Mouse (Mus musculus): ENCODE data around the gene Gm20604. TPM values are rescaled to one million over a fixed set of nuclear protein-coding genes. Genes with fewer than 3 reads are reported as not detected.

The Gm20604 gene
- polyA plus RNA-seq, 1 experiment from 2014 or later: 18.1 TPM

DNA sequence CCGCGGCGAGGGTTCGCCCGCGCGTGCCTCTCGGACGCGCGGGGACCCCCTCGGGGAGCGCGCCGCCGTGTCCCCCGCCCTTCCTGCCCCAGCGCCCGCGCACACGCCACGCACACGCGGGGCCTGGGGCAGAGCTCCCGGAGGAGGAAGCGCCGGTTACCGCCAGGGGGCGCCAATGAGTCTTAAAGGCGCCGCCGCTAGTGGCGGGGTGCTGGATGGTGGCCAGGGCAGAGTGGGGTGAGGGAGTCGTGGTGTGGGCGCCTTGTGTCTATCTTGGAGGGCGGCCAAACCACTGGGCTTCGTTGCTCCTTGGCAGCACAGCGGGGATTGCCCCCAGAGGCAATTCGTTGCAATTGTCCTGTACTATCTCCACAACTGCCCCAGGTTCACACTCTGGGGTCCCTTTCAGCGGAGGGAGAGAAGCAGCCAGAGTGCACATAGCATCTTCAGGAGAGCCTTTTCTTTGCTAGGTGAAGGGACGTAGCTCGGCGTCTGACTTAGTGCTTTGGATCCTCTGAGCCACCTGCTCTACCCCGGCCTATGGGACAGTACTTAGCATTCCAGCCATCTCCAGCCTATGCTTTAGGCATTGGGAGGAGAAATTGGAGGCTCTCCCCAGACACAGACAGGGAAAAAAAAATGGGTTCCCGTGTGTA is 53.1 kb downstream of the Gm20604 start:
- Histone ChIP-seq H3K4me2 (peak overlapping the region; percentile 96), H3K4me3 (peak overlapping the region; percentile 87), H3K9me3 (no peaks in the 10 kb centered on the region), H3K9ac (peak overlapping the region; percentile 92), H3K4me1 (peaks cover 40% of the 10 kb centered on the region), H3K27ac (replicated peaks) (peak overlapping the region; percentile 75), H3K36me3 (no peaks in the 10 kb centered on the region), H3K27me3 (replicated peaks) (peaks cover 23% of the 10 kb centered on the region; the same call in 1 of the 2 replicates)
- WGBS: 3% methylated on average over 45 of the region's 45 CpGs
- peak; percentile 81 for ATAC-seq (ENCODE audit: extremely low read depth, insufficient number of reproducible peaks, low FRiP score, low TSS enrichment)

DNA sequence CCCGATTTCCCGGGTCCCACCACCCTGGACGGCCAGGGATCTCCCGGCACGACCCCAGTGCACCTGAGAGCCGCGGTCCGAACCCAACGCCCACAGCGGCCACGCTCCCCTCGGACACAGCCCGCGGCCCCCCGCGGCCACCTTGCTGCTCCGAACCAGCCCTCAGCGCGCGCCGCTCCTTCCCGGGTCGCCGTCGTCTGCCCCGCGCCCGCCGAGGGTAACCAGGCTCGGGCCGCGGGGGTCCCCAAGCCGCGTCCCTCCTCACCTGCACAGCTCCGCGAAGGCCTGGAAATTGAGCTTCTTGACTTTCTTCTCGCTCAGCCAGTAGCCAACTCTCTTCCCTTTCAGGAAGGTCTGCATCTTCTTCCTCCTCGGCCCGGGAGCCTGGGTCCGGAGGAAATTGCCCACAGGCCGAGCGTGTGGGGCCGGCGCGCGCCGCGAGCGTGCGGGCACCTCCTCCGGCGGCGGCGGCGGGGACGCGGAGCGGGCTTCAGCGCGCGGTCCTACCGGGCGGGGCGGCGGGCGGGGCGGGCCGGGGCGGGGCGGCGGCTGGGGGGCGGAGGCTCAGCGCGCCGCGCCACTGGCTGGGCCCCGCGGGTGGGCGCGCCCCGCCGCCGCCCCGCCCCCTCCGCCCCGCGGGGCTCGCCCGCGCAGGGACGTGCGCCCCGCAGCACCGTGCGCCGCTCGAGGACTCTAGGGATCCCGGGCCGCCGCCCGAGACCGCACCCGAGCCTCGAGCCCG is 53.8 kb downstream of the Gm20604 start, which contains the start of gene Itpk1:
Itpk1 (minus strand) TSS at position 474 of the 742 bp plus-strand sequence.
- Histone ChIP-seq H3K4me3 (peak within 1 kb of the TSS; percentile 87), H3K27ac (replicated peaks) (peak within 1 kb of the TSS; percentile 75), H3K27me3 (replicated peaks) (peaks cover 23% of the 10 kb centered on the region; the same call in 1 of the 2 replicates), H3K9me3 (no peaks in the 10 kb centered on the region), H3K9ac (peak within 1 kb of the TSS; percentile 92), H3K4me1 (peaks cover 41% of the 10 kb centered on the region), H3K4me2 (peak within 1 kb of the TSS; percentile 96), H3K36me3 (no peaks in the 10 kb centered on the region)
- under 1% methylated on average over 60 of the region's 105 CpGs for WGBS
- peak; percentile 88 for ATAC-seq (ENCODE audit: extremely low read depth, insufficient number of reproducible peaks, low FRiP score, low TSS enrichment)

DNA sequence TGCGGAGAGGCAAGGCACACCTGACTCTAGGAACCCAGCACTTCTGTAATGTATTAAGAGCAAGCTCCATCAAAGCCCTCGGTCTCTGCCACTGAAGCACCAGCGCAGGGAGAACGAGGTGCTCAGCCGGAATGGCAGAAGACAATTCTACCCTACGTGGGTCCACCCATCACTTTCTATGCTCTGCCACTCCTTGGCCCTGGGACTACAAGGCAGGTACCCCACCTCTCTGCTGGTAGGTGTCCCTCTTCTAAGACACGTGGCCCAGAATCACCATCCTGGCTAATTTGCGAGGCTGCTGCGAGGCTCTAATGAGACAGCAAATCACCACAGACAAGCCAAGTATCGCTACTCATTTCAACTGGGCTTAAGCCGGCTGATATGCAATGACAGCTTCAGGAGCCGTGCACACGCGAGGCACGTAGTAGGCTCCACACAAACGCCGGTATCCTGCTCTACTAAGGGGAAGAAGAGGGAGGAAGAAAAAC is 54.5 kb downstream of the Gm20604 start:
- Histone ChIP-seq H3K4me1 (peaks cover 47% of the 10 kb centered on the region), H3K4me3 (peak overlapping the region; percentile 87), H3K27ac (replicated peaks) (no peak overlapping the region), H3K4me2 (peak overlapping the region; percentile 96), H3K9ac (peak overlapping the region; percentile 92), H3K9me3 (no peaks in the 10 kb centered on the region), H3K36me3 (no peaks in the 10 kb centered on the region), H3K27me3 (replicated peaks) (peaks cover 23% of the 10 kb centered on the region; the same call in 1 of the 2 replicates)
- ATAC-seq (ENCODE audit: extremely low read depth, insufficient number of reproducible peaks, low FRiP score, low TSS enrichment): no peak
- WGBS: 11% methylated on average over 17 of the region's 17 CpGs

DNA sequence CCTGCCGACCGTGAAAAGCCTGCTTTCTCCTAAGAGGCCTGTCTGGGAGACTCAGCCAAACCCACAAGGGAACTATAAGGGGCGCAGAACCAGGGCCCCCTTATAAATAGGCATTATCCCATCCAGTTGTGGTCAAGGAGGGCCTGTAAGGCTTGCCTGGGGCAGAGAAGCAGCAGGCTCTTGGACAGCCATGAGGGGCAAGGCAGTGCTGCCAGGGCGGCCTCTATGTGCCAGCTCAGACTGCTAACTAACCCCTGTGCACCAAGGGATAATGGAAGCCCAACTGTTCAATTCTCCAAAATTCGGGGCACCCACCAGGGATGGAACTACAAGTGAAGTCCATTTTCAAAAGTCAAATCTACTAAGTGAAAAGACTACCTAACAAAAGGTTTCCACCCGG is 55.0 kb downstream of the Gm20604 start:
- peak overlapping the region; percentile 87 for H3K4me3 ChIP-seq
- no peaks in the 10 kb centered on the region for H3K9me3 ChIP-seq
- H3K36me3 ChIP-seq: no peaks in the 10 kb centered on the region
- peak overlapping the region; percentile 96 for H3K4me2 ChIP-seq
- H3K27ac ChIP-seq (replicated peaks): no peak overlapping the region
- H3K27me3 ChIP-seq (replicated peaks): peaks cover 23% of the 10 kb centered on the region; the same call in 1 of the 2 replicates
- no peak for ATAC-seq (ENCODE audit: extremely low read depth, insufficient number of reproducible peaks, low FRiP score, low TSS enrichment)
- peak overlapping the region; percentile 92; the same call in 1 of the 2 replicates for H3K9ac ChIP-seq
- H3K4me1 ChIP-seq: peaks cover 52% of the 10 kb centered on the region
- WGBS: 58% methylated on average over 6 of the region's 6 CpGs

DNA sequence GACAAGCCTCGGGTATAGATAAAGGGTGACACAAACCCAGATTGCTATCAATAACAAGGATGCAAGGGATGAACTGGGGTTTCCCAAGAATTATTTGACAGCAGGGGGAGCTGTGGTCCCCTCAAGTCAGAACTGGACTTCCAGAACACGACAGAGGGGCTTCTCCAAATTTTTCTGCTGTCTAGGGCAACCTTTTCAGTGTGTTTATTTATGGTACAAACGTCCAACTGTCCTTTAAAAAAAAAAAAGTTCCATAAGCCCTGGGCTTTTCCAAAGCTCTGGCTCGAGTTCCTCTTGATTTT is 55.4 kb downstream of the Gm20604 start:
- H3K36me3 ChIP-seq: no peaks in the 10 kb centered on the region
- peaks cover 53% of the 10 kb centered on the region for H3K4me1 ChIP-seq
- H3K9ac ChIP-seq: peak overlapping the region; percentile 92
- no peak for ATAC-seq (ENCODE audit: extremely low read depth, insufficient number of reproducible peaks, low FRiP score, low TSS enrichment)
- peak overlapping the region; percentile 87 for H3K4me3 ChIP-seq
- H3K27me3 ChIP-seq (replicated peaks): peaks cover 22% of the 10 kb centered on the region; the same call in 1 of the 2 replicates
- H3K27ac ChIP-seq (replicated peaks): no peak overlapping the region
- WGBS: 11% methylated on average over 4 of the region's 4 CpGs
- H3K4me2 ChIP-seq: peak overlapping the region; percentile 96
- H3K9me3 ChIP-seq: no peaks in the 10 kb centered on the region

DNA sequence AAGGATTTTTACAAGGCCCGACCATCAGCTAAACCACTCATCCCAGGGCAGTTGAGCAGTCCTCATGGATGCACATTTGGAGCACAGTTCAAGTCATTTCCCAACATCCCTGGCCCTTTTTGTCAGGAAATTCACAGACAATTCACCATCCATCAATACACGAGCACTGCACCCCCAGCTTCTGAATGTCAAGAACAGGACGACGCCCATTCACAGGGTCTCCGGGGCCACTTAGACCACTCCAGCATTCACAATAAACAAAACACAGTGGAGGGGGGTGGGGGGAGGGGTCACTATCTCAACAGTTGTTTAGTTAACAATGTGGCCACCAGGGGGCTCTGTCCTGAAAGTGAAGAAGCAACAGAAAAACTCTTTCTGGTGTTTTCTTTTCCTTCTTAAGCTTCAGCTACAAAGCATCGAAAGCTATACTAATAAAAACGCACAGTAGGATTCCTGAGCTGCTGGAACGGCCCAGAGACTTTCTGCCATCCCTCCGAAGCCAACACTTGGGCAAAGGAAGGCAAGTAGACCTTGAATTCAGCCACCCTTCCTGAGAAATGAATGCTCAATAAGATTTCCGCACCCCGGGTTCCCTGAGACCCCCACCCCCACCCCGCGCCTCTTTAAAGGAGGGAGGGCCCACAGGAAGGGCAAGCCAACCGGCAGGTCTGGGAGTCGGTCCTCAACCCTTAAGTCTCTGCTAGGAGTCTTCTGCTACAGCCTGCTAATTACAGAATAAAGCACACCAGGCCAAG is 55.9 kb downstream of the Gm20604 start:
- H3K27ac ChIP-seq (replicated peaks): no peak overlapping the region; the same call in 1 of the 2 replicates
- peaks cover 51% of the 10 kb centered on the region for H3K4me1 ChIP-seq
- H3K9me3 ChIP-seq: no peaks in the 10 kb centered on the region
- H3K4me2 ChIP-seq: peak overlapping the region; percentile 96
- peaks cover 17% of the 10 kb centered on the region; the same call in 1 of the 2 replicates for H3K27me3 ChIP-seq (replicated peaks)
- peak overlapping the region; percentile 87 for H3K4me3 ChIP-seq
- WGBS: 7% methylated on average over 15 of the region's 15 CpGs
- H3K9ac ChIP-seq: peak overlapping the region; percentile 92
- H3K36me3 ChIP-seq: no peaks in the 10 kb centered on the region
- no peak for ATAC-seq (ENCODE audit: extremely low read depth, insufficient number of reproducible peaks, low FRiP score, low TSS enrichment)

DNA sequence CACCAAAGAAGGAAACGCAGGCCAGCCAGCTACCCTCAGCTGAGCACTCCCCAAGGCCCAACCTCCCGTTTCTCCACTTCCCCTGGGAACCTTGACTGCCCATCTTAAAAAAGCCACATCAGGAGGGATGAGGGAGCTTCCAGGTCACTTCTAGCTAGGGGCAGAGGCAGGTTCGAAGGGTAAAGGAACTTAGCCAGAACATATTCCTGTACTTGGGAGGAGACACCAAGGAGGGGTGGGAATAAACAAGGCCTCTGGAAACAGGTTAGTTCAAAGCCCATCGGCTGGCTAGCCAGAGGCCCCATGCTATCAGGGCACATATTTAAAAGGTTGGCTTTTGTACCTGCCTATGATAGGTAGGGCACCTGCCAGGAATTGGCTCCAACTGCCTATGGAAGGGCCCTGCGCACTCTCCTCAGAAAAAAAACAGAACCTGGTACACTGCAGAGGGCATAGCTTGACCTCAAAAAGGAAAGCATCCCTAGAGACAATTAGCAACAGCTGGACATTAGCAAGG is 56.7 kb downstream of the Gm20604 start:
- no peak for ATAC-seq (ENCODE audit: extremely low read depth, insufficient number of reproducible peaks, low FRiP score, low TSS enrichment)
- H3K4me1 ChIP-seq: peaks cover 53% of the 10 kb centered on the region
- H3K4me3 ChIP-seq: no peak overlapping the region
- WGBS: 84% methylated on average over 5 of the region's 5 CpGs
- H3K9ac ChIP-seq: no peak overlapping the region
- H3K36me3 ChIP-seq: no peaks in the 10 kb centered on the region
- no peak overlapping the region for H3K4me2 ChIP-seq
- no peak overlapping the region for H3K27ac ChIP-seq (replicated peaks)
- no peaks in the 10 kb centered on the region for H3K9me3 ChIP-seq
- H3K27me3 ChIP-seq (replicated peaks): peaks cover 10% of the 10 kb centered on the region; the same call in 1 of the 2 replicates

DNA sequence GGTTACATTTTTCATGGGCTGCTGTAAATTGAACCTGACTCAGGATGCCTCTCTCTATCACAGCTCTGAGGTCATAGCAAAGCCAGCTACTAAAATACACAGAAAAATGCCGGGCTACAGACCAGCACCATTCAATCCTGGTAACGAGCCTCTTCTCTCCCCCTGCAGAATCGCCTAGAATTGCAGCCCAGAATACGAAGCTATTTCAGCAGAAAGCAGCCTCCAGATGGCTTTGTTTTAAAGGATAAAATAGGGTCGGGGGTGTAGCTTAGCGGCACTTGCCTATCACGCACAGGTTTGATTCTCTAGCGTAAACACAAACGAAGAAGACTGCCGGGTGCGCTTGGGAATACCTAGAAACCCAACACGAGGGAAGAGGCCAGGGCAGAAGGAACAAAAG is 58.0 kb downstream of the Gm20604 start:
- H3K27me3 ChIP-seq (replicated peaks): peaks cover 5% of the 10 kb centered on the region; the same call in 1 of the 2 replicates
- H3K4me1 ChIP-seq: peaks cover 57% of the 10 kb centered on the region
- H3K4me3 ChIP-seq: no peak overlapping the region
- no peak overlapping the region for H3K9ac ChIP-seq
- ATAC-seq (ENCODE audit: extremely low read depth, insufficient number of reproducible peaks, low FRiP score, low TSS enrichment): no peak
- no peaks in the 10 kb centered on the region for H3K36me3 ChIP-seq
- H3K4me2 ChIP-seq: no peak overlapping the region
- H3K27ac ChIP-seq (replicated peaks): no peak overlapping the region
- WGBS: 66% methylated on average over 12 of the region's 12 CpGs
- no peaks in the 10 kb centered on the region for H3K9me3 ChIP-seq

DNA sequence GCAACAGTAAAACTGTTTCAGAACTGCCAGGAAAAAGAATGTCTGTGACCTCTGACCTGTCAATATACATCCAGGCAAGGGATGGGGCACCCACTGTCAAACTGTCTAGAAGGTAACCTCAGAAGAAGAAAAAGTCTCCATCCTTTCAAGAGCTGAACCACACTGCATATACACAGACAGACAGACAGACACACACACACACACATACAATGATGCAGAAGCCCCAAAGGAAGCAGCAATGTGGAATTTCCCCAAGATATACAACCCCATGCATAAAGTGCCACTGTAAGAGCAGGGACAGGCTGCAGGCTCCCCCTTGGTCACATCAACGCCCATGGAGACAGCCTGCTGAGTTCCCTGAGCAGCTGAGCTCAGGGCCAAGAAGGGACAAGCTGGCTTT is 59.3 kb downstream of the Gm20604 start:
- peaks cover 5% of the 10 kb centered on the region; the same call in 1 of the 2 replicates for H3K27me3 ChIP-seq (replicated peaks)
- 0 out of 2 replicates have a peak overlapping the region, but pooled peaks have one; percentile 5 for H3K9ac ChIP-seq
- peaks cover 53% of the 10 kb centered on the region for H3K4me1 ChIP-seq
- no peak for ATAC-seq (ENCODE audit: extremely low read depth, insufficient number of reproducible peaks, low FRiP score, low TSS enrichment)
- no peak overlapping the region for H3K27ac ChIP-seq (replicated peaks)
- no peak overlapping the region for H3K4me2 ChIP-seq
- H3K4me3 ChIP-seq: no peak overlapping the region
- 33% methylated on average over 1 of the region's 1 CpGs for WGBS
- H3K9me3 ChIP-seq: no peaks in the 10 kb centered on the region
- no peaks in the 10 kb centered on the region for H3K36me3 ChIP-seq

DNA sequence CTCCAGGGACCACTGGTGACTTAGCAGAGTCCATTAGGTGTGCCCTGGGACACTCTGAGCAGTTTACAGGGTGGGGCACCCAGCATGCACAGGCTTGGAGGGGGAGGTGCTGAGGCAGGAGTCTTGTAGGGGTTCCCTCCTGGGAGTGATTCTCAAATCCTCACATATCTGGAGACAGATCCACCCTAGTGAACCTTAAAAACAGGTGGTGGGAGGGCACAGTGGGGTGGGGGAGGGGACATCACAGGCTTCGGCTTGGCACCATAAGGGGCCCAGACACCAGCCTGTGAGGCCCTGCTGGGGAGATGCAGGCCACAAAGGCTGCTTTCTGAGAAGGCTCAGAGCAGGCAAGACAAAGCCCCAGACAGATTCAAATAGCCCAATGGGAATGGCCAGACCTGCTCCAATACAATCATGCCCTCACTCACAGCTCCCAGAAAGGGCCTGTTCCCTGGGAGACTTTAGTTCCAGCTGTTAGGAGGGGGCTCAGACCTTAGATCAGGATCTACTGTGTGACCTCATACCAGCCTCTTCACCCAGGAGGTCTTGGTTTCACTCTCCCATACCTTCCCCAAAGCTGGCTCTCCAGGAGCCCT is 60.3 kb downstream of the Gm20604 start:
- Histone ChIP-seq H3K27me3 (replicated peaks) (no peaks in the 10 kb centered on the region; the same call in 1 of the 2 replicates), H3K36me3 (no peaks in the 10 kb centered on the region), H3K4me2 (no peak overlapping the region), H3K4me3 (no peak overlapping the region), H3K4me1 (peaks cover 44% of the 10 kb centered on the region), H3K27ac (replicated peaks) (no peak overlapping the region), H3K9ac (peak overlapping the region; percentile 21; the same call in 1 of the 2 replicates), H3K9me3 (no peaks in the 10 kb centered on the region)
- ATAC-seq (ENCODE audit: extremely low read depth, insufficient number of reproducible peaks, low FRiP score, low TSS enrichment): no peak
- 50% methylated on average over 1 of the region's 1 CpGs for WGBS

Measured in heart, embryonic 13.5 days (tissue).